Mouse (Mus musculus) neural tube, embryonic 14.5 days (tissue): Measurements from ENCODE around the gene Abi3bp. TPM values are rescaled to one million over a fixed set of nuclear protein-coding genes. Genes with fewer than 3 reads are reported as not detected.

Source experiments
- ATAC-seq: fragments of 200-750 bp; cut with Nextera tagmentation; 2 replicates; pipeline ENCODE4 v1.8.0; 2017; ENCODE audit warnings: low read depth, mild to moderate bottlenecking, moderate TSS enrichment, moderate library complexity
- H3K27ac ChIP-seq: fragments of 300-500 bp; sonication (generic); 2 replicates; pipeline ENCODE4 v1.5.1; 2014; ENCODE audit warnings: low read depth, mild to moderate bottlenecking, control low read depth, low read length, moderate library complexity, mixed read lengths
- H3K27me3 ChIP-seq: fragments of 300-500 bp; sonication (generic); 2 replicates; pipeline ENCODE4 v1.6.1; 2014; ENCODE audit warnings: low read length; ENCODE audit not compliant: control insufficient read depth, insufficient read depth
- H3K36me3 ChIP-seq: fragments of 300-500 bp; sonication (generic); 2 replicates; pipeline ENCODE4 v1.6.1; 2014; ENCODE audit warnings: low read length, mixed read lengths; ENCODE audit not compliant: control insufficient read depth, insufficient read depth
- H3K4me1 ChIP-seq: fragments of 300-500 bp; sonication (generic); 2 replicates; pipeline ENCODE4 v1.6.1; 2014; ENCODE audit warnings: low read length; ENCODE audit not compliant: control insufficient read depth, insufficient read depth
- H3K4me2 ChIP-seq: fragments of 300-500 bp; sonication (generic); 2 replicates; pipeline ENCODE4 v1.6.1; 2014; ENCODE audit warnings: mild to moderate bottlenecking, low read depth, low read length, control low read depth
- H3K4me3 ChIP-seq: fragments of 300-500 bp; sonication (generic); 2 replicates; pipeline ENCODE4 v1.5.1; 2014; ENCODE audit warnings: low read depth, low read length, control low read depth, mixed read lengths
- H3K9ac ChIP-seq: fragments of 300-500 bp; sonication (generic); replicated peaks from 2 replicates; pipeline ENCODE4 v1.6.1; 2014; ENCODE audit warnings: low read depth, mild to moderate bottlenecking, control low read depth, low read length, mixed read lengths
- H3K9me3 ChIP-seq: fragments of 300-500 bp; sonication (generic); 2 replicates; pipeline ENCODE4 v1.6.1; 2016; ENCODE audit warnings: low read length; ENCODE audit not compliant: control insufficient read depth
- WGBS: fragments of 180-500 bp; shearing (Covaris S2); extraction: QIAGEN DNeasy Blood & Tissue Kit; methylation state at CpG from one replicate; pipeline ENCODE4 v1.1.7; 2014; 5-methylcytosine and 5-hydroxymethylcytosine counted together
- polyA plus RNA-seq: library from polyadenylated mRNA; unstranded; fragments of >200 nt; fragmentation: Nextera tagmentation; extraction: Ambion mirVana; gene quantifications from 2 replicates; pipeline ENCODE4 v1.2.1, GENCODE M21; 2014

Abi3bp gene
- polyA plus RNA-seq, 1 experiment from 2014 or later = 0.59 TPM

GRCm38 (mm10) chr16:56579536-56579935 lies 101.9 kb downstream of the Abi3bp start:
- Histone ChIP-seq H3K27ac (no peak overlapping the region), H3K4me3 (no peak overlapping the region), H3K4me2 (no peak overlapping the region), H3K9me3 (no peaks in the 10 kb centered on the region), H3K36me3 (no peaks in the 10 kb centered on the region), H3K9ac (no peak overlapping the region), H3K4me1 (no peaks in the 10 kb centered on the region), H3K27me3 (no peaks in the 10 kb centered on the region)
- ATAC-seq = no peak
- WGBS = 88% methylated on average over 1 of the region's 1 CpGs

DNA sequence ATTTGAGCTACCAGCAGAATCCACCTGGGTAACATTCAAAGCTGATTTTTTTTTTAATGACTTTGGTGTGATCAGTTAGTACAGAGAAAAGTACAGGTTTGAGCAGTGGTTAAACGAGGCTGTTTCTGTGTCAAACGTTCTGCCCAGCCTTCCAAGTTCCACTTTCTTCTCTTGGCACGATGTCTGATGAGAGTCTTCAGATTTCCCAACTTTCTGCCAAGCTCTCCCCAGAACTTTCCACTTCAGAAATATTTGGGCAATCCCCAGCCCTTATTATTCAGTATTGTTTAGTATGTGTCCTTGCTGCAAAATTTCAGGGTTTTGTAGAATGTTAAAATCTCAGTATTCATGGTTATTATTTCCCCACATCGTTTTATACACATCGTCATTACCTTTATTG lies 115.9 kb downstream of the Abi3bp start:
- Histone ChIP-seq H3K27me3 (no peaks in the 10 kb centered on the region), H3K4me2 (no peak overlapping the region), H3K9me3 (no peaks in the 10 kb centered on the region), H3K9ac (no peak overlapping the region), H3K36me3 (no peaks in the 10 kb centered on the region), H3K27ac (no peak overlapping the region), H3K4me3 (no peak overlapping the region), H3K4me1 (no peaks in the 10 kb centered on the region)
- WGBS = 88% methylated on average over 5 of the region's 5 CpGs
- ATAC-seq = no peak

- H3K4me3 ChIP-seq = no peak overlapping the region
- H3K9me3 ChIP-seq = no peaks in the 10 kb centered on the region
- H3K27ac ChIP-seq = no peak overlapping the region
- 77% methylated on average over 6 of the region's 6 CpGs for WGBS
- no peak overlapping the region for H3K4me2 ChIP-seq
- no peak for ATAC-seq
- H3K4me1 ChIP-seq = no peaks in the 10 kb centered on the region
- no peaks in the 10 kb centered on the region for H3K27me3 ChIP-seq
- no peaks in the 10 kb centered on the region for H3K36me3 ChIP-seq
- H3K9ac ChIP-seq = no peak overlapping the region
These were observed 117.2 kb downstream of the Abi3bp start for GRCm38 (mm10) chr16:56594866-56595265.

- Histone ChIP-seq H3K27me3 (no peaks in the 10 kb centered on the region), H3K9ac (no peak overlapping the region), H3K4me1 (no peaks in the 10 kb centered on the region), H3K27ac (no peak overlapping the region), H3K36me3 (no peaks in the 10 kb centered on the region), H3K9me3 (no peaks in the 10 kb centered on the region), H3K4me3 (no peak overlapping the region), H3K4me2 (no peak overlapping the region)
- ATAC-seq = no peak
- 90% methylated on average over 4 of the region's 4 CpGs for WGBS
These were observed 120.7 kb downstream of the Abi3bp start for GRCm38 (mm10) chr16:56598427-56598826.

GRCm38 (mm10) chr16:56602394-56602793 lies 124.7 kb downstream of the Abi3bp start:
- Histone ChIP-seq H3K36me3 (no peaks in the 10 kb centered on the region), H3K4me1 (no peaks in the 10 kb centered on the region), H3K4me2 (no peak overlapping the region), H3K9ac (no peak overlapping the region), H3K9me3 (no peaks in the 10 kb centered on the region), H3K27ac (no peak overlapping the region), H3K4me3 (no peak overlapping the region), H3K27me3 (no peaks in the 10 kb centered on the region)
- WGBS = 75% methylated on average over 1 of the region's 1 CpGs
- no peak for ATAC-seq

DNA sequence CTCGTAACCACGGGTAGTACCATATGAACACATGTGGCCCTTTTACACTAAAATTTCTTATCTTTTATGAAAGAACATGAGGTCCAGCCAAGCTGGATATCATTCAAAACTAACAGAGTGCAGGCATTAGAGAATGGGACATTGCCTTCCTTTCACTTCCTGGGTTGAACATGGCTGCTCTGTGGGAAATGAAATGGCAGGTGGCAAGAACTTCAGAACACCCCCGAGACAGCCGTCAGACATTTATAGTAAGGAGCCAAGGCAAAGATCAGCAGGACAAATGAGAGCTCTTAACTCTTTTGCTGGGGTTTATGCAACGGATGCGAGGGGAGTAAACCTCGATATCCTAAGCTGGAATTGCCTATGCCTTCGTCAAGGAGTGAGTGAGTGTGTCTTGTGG lies 132.9 kb downstream of the Abi3bp start:
- no peaks in the 10 kb centered on the region for H3K36me3 ChIP-seq
- ATAC-seq = no peak
- H3K4me3 ChIP-seq = no peak overlapping the region
- no peak overlapping the region for H3K4me2 ChIP-seq
- no peaks in the 10 kb centered on the region for H3K4me1 ChIP-seq
- H3K27ac ChIP-seq = no peak overlapping the region
- H3K9me3 ChIP-seq = no peaks in the 10 kb centered on the region
- no peak overlapping the region for H3K9ac ChIP-seq
- H3K27me3 ChIP-seq = no peaks in the 10 kb centered on the region
- WGBS = 85% methylated on average over 8 of the region's 8 CpGs

DNA sequence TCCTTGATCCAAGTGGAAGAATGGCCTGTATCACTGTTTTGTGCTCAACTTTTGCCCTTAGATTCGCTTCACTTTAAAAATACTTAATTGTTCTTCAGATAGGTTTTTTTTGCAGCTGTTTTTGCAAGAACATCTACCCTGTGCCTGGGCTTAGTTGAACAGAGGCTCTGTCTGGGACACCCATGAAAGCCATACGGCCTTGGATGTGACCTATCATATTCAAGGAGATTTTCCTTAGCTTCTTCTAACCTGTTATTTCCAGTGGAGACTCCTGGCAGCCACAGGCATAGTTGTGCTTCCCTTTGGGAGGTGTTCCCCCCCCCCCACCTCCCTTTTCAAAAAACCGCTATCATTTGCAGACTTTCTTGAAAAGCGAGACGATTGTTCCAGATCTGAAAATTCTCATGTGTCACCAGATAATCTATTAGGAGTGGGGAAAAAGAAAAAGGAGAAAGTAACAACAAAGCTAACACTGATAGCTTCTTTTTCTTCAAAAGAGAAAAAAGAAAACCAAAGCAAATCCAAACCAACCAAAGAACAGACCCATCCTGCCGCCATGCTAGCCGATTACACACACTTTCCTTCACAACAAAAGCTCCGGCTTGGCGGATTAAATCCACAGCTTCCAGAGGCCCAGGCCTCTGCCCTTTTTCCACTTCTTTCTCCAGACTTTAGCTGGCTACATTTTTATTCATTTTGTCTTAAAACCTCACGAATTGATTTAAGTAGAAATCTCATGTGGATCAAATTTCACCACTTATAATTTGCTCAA lies 133.6 kb downstream of the Abi3bp start:
- no peak overlapping the region for H3K9ac ChIP-seq
- no peak overlapping the region for H3K4me3 ChIP-seq
- ATAC-seq = no peak
- H3K9me3 ChIP-seq = no peaks in the 10 kb centered on the region
- 66% methylated on average over 10 of the region's 10 CpGs for WGBS
- no peaks in the 10 kb centered on the region for H3K36me3 ChIP-seq
- H3K4me1 ChIP-seq = no peaks in the 10 kb centered on the region
- H3K27ac ChIP-seq = no peak overlapping the region
- no peak overlapping the region for H3K4me2 ChIP-seq
- no peaks in the 10 kb centered on the region for H3K27me3 ChIP-seq

- Histone ChIP-seq H3K4me1 (no peaks in the 10 kb centered on the region), H3K27ac (no peak overlapping the region), H3K9me3 (no peaks in the 10 kb centered on the region), H3K9ac (no peak overlapping the region), H3K27me3 (no peaks in the 10 kb centered on the region), H3K4me3 (no peak overlapping the region), H3K36me3 (no peaks in the 10 kb centered on the region), H3K4me2 (no peak overlapping the region)
- ATAC-seq = no peak
- 92% methylated on average over 3 of the region's 3 CpGs for WGBS
These were observed 160.9 kb downstream of the Abi3bp start for GRCm38 (mm10) chr16:56638544-56638943.

- no peak for ATAC-seq
- no peak overlapping the region for H3K4me2 ChIP-seq
- no peaks in the 10 kb centered on the region for H3K27me3 ChIP-seq
- H3K9ac ChIP-seq = no peak overlapping the region
- H3K9me3 ChIP-seq = no peaks in the 10 kb centered on the region
- H3K4me3 ChIP-seq = no peak overlapping the region
- 16% methylated on average over 2 of the region's 2 CpGs for WGBS
- H3K4me1 ChIP-seq = no peaks in the 10 kb centered on the region
- no peaks in the 10 kb centered on the region for H3K36me3 ChIP-seq
- H3K27ac ChIP-seq = no peak overlapping the region
These were observed 167.6 kb downstream of the Abi3bp start for GRCm38 (mm10) chr16:56645251-56645650.
